Mouse (Mus musculus): ENCODE measurements around the gene Ccdc82.

- TF ChIP-seq SMC3 (IDR thresholded peaks at IDR 0.05; ENCODE audit: low read depth, low read length) (peak; percentile 28; the same call in 1 of the 2 replicates), CTCF (conservative IDR thresholded peaks at IDR 0.05 in 1 of 2, IDR thresholded peaks at IDR 0.05 in 1 of 2; ENCODE audit: low read depth in 2 of 2, low read length in 2 of 2) (peak in 1 of 2 experiments; percentile 17; a peak in 2 of 4 replicates), ZC3H11A (IDR thresholded peaks at IDR 0.05; ENCODE audit: low read depth, low read length) (no peak), ZMIZ1 (IDR thresholded peaks at IDR 0.05; ENCODE audit: low read depth, low read length) (0 out of 2 replicates have a peak, but pooled peaks have one; percentile 29), SIN3A (IDR thresholded peaks at IDR 0.05; ENCODE audit: low read length) (peak; percentile 88), USF1 (IDR thresholded peaks at IDR 0.05; ENCODE audit: low read depth, low read length) (no peak)
These were observed 54.4 kb downstream of the Ccdc82 start for GRCm38 (mm10) chr9:13300891-13301782.
